Mouse (Mus musculus): Measurements from ENCODE around the gene Cox10. TPM values are rescaled to one million over a fixed set of nuclear protein-coding genes. Genes with fewer than 3 reads are reported as not detected.
A peak's percentile ranks its signal among the peaks of the same experiment; 100 is the strongest.

Gene Cox10
- total RNA-seq, 2 experiments from 2014 or later, result 20.3 to 23.9 TPM

- DNase-seq (ENCODE audit: low spot score in 2 of 2), result no peak
Observed at GRCm38 (mm10) chr11:64051195-64051968, 27.9 kb downstream of the Cox10 start.

GRCm38 (mm10) chr11:64047432-64047831 lies 31.8 kb downstream of the Cox10 start:
- DNase-seq (ENCODE audit: low spot score in 2 of 2), result no peak

GRCm38 (mm10) chr11:64045041-64045440 lies 34.2 kb downstream of the Cox10 start:
- no peak for DNase-seq (ENCODE audit: low spot score in 2 of 2)

- DNase-seq (ENCODE audit: low spot score in 2 of 2), result no peak
Observed at GRCm38 (mm10) chr11:64044024-64044423, 35.2 kb downstream of the Cox10 start.

- no peak for DNase-seq (ENCODE audit: low spot score in 2 of 2)
Observed at GRCm38 (mm10) chr11:64041281-64041680, 38.0 kb downstream of the Cox10 start.

- no peak for DNase-seq (ENCODE audit: low spot score in 2 of 2)
Observed at GRCm38 (mm10) chr11:64039600-64039999, 39.7 kb downstream of the Cox10 start.

GRCm38 (mm10) chr11:64037471-64038125 lies 41.7 kb downstream of the Cox10 start:
- DNase-seq (ENCODE audit: low spot score in 2 of 2), result no peak

GRCm38 (mm10) chr11:64036306-64036705 lies 43.0 kb downstream of the Cox10 start:
- DNase-seq (ENCODE audit: low spot score in 2 of 2), result no peak

GRCm38 (mm10) chr11:64035709-64036108 lies 43.6 kb downstream of the Cox10 start:
- no peak for DNase-seq (ENCODE audit: low spot score in 2 of 2)

- DNase-seq (ENCODE audit: low spot score in 2 of 2), result no peak
Observed at GRCm38 (mm10) chr11:64034686-64035085, 44.6 kb downstream of the Cox10 start.

- no peak for DNase-seq (ENCODE audit: low spot score in 2 of 2)
Observed at GRCm38 (mm10) chr11:64027423-64027822, 51.8 kb downstream of the Cox10 start.

GRCm38 (mm10) chr11:64025843-64026242 lies 53.4 kb downstream of the Cox10 start:
- DNase-seq (ENCODE audit: low spot score in 2 of 2), result no peak

- DNase-seq (ENCODE audit: low spot score in 2 of 2), result no peak
Observed at GRCm38 (mm10) chr11:64024575-64024974, 54.7 kb downstream of the Cox10 start.

GRCm38 (mm10) chr11:64023380-64023981 lies 55.8 kb downstream of the Cox10 start:
- DNase-seq (ENCODE audit: low spot score in 2 of 2), result no peak

GRCm38 (mm10) chr11:64022403-64023047 lies 56.7 kb downstream of the Cox10 start:
- DNase-seq (ENCODE audit: low spot score in 2 of 2), result no peak

- DNase-seq (ENCODE audit: low spot score in 2 of 2), result no peak
Observed at GRCm38 (mm10) chr11:64019235-64019634, 60.0 kb downstream of the Cox10 start.

GRCm38 (mm10) chr11:64018165-64018564 lies 61.1 kb downstream of the Cox10 start:
- no peak for DNase-seq (ENCODE audit: low spot score in 2 of 2)

GRCm38 (mm10) chr11:64015309-64015708 lies 64.0 kb downstream of the Cox10 start:
- no peak for DNase-seq (ENCODE audit: low spot score in 2 of 2)

GRCm38 (mm10) chr11:64010724-64011496 lies 68.4 kb downstream of the Cox10 start:
- no peak for DNase-seq (ENCODE audit: low spot score in 2 of 2)

GRCm38 (mm10) chr11:64004152-64004551 lies 75.1 kb downstream of the Cox10 start:
- DNase-seq (ENCODE audit: low spot score in 2 of 2), result peak; percentile 9 to 36

- no peak for DNase-seq (ENCODE audit: low spot score in 2 of 2)
Observed at GRCm38 (mm10) chr11:64003484-64003883, 75.8 kb downstream of the Cox10 start.
